Mouse (Mus musculus) retina, postnatal 7 days (tissue): ENCODE measurements around the gene Apoc2.

Experiments
- DNase-seq: peaks from one replicate; pipeline ENCODE4 v3.0.0-alpha.2; 2012; ENCODE audit warnings: low read depth, low spot score

The Apoc2 gene

DNA sequence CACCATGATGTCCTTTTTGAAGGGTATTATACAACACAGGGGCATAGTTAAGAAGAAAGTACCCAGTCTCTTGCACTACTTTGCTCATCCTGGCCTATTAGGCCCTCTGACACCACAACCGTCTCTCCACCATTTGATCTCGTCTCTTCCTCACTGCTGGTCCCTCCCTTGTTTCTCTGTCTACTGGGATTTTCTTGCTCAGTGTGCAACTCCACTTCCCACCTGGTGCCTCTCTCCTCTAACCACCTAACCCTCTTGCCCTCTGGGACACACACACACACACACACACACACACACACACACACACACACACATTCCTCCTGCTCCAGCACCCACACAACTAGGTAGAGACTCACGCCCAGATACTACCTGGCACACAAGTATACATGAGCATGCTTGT lies 1.2 kb upstream of the Apoc2 start:
- no peak for DNase-seq

DNA sequence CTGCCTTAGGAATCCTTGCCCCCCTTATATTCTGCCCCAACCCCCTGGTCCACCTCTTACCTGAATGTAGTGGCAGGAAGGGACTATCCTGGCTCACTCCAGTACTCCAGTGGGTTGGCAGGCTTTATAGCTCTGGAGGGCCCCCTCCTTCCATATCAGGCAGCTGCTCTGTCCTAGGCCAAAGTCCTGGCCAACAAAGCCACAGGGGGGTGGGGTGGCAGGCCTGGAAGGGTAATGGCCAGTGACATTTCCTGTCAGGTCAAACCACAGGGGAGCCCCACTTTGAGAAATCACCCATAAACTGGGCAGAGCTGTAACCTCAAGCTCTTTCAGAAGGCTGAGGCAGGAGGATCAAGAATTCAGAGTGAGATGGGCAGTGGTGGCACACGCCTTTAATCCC lies 1.1 kb downstream of the Apoc2 start:
- DNase-seq, result no peak

DNA sequence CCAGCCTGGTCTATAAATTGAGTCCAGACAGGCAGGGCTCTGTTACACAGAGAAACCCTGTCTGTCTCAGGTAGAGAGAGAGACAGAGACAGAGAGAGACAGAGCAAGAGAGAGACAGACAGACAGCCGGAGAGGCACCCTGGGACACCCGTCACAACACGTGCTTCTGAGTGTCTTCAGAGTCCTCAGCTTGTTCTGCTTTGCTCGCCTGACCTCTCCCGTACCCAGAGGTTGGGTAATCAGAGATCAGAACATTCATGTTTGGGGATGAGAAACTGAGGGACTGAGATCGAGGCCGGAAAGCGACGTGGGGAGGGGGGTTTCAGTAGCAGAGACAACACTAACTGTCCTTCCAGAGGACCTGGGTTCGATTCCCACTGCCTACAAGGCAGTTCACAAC lies 1.9 kb downstream of the Apoc2 start:
- DNase-seq, result no peak

DNA sequence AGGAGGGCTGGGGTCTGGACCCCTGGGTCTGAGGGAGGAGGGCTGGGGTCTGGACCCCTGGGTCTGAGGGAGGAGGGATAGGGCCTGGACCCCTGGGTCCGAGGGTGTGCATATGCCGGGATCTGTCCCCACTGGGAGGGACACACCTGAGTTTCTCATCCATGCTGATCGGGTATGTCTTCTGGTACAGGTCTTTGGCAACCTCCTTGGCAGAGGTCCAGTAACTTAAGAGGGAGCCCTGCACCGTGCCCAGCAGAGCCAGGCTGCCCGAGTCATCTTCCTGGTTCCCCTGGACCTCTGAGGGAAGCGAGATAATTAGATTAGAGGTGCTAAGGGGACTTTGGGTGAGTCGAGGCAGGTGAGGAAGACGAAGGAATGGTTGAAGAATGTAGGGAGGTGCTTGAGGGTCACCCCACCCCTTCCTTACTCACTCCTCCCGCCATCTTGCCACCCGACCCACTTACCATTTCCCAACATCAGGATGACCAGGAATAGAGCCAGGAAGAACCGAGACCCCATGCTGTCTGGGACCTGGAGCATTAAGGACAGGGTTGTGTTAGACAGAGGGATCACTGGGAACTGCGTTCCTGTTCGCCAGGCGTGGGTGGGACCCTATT lies 4.5 kb downstream of the Apoc2 start:
- DNase-seq, result no peak

DNA sequence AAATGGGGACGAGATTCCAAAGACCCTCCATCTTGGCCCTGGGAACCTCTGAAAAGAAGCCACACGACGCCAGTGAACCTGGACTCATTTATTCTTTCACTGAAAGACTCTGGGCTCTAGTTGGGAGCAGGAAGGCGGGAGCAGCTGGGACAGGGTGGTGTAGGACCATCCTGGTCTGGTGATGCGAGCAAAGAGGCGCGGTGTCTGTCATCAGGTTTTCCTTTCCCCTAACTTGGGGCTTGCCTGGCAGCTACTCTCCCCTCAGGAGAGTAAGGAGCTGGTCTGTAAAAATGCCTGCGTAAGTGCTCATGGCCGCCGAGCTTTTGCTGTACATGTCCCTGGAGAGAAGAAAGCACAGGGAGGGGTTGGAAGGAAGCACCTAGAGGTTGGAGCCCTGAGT lies 6.2 kb downstream of the Apoc2 start:
- no peak for DNase-seq

DNA sequence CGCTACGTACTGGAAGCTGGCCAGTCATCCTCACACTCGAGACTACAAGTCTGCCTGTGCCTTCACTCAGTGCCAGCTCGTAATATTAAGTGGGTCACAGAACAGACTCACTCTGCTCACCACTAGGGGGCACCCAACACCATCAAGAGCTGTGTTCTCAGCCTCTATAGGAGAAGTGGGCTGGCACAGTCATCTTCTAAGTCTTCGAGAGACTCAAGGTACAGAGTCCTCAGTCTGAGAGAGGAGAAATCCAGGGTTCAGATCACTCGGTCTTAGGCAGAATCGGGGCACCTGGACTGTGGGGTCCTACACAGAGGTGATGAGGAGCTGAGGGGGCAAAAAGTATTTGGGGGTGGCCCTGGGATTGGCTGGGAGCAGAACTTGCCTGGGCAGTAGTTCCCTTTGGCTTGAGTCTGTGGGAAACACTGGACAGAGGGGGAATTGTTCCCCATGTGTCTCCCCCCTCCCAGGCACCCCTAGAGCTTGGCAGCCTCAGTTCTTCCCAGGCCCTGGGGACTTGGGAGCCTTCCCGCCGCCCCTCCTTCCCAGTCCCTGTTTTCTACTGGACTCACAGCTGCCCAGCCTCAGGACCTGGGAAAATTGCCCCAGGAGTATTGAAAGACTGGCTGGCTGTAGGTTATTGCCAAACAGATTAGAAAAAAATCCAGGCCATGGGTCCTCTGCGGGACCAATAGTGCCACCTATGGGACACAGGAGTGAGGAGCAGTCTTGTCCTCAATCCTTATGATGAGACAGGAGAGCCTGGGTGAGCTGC lies 8.6 kb downstream of the Apoc2 start:
- DNase-seq, result peak; percentile 91

DNA sequence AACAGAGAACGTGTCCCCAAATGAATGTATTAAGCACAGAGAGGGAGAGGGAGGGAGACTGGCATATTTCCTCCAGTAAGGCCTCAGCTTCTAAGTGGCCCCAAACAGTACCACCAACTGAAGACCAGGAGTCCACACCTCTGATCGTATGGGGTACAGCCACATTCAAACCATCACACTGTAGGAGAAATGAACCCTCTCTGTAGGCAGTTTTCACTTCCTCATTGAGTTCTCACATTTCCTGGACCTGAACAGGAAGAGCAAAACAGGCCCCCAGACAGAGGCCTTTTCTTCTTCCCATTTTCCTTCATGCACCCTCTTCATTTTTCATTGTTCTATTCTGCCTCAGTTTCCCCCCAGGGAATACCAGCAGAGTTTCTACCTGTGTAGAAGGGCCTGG lies 10.3 kb downstream of the Apoc2 start:
- DNase-seq, result no peak

DNA sequence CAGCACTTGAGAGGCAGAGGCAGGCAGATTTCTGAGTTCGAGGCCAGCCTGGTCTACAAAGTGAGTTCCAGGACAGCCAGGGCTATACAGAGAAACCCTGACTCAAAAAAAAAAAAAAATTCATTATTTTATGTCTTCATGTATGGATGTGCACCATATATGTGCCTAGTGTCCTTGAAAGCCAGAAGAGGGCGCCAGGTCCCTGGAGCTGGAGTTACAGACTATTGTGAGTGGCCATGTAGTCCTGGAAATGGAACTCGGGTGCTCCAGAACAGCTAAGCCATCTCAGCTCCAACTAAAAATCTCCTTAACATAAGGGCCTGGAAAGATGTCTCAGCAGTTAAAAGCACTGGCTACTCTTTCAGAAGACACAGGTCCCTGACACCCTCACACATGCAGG lies 11.0 kb downstream of the Apoc2 start:
- DNase-seq, result peak; percentile 16

DNA sequence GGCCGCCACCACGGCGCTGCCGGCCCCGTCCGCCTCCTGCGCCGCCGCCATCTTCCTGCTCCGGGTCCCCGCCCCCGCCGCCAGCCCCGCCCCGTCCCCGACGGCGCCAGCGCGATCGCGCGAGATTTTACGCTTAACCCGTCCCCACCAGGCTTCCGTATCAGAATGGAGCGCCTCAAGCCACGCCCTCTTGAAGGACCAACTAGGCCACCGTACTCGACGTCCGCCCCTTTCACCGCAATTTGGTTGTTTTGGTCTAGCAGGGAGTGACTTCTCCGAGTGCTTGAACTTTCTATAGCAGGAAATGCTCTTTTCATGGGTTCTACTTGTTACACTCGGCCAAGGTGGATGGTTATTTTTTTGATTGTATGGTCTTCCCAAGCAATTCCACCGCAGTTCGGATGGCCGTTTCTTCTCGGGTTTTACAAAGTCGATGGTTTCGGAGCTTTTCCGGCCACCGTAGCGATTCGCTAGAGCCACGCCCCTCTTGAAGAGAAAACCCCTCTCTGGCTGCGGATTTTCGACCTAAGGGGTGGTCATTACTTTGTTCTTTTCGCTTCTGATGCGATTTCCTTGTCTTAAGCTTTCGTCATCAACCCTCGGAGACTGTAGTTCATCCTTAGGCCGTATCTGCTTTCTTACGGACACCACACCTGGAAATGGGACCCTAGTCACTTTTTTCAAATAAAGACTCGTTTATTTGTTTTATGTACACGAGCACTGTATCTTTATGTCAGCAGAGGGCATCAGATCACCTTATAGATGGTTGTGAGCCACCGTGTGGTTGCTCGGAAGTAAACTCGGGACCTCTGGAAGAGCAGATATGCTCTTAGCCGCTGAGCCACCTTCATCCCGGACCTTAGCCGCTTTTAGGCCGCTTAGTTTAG lies 12.5 kb downstream of the Apoc2 start, which contains the start of gene Clptm1:
Gene Clptm1, minus strand, starts transcription at position 79 of the 887 bp plus-strand sequence.
- DNase-seq, result peak; percentile 97

DNA sequence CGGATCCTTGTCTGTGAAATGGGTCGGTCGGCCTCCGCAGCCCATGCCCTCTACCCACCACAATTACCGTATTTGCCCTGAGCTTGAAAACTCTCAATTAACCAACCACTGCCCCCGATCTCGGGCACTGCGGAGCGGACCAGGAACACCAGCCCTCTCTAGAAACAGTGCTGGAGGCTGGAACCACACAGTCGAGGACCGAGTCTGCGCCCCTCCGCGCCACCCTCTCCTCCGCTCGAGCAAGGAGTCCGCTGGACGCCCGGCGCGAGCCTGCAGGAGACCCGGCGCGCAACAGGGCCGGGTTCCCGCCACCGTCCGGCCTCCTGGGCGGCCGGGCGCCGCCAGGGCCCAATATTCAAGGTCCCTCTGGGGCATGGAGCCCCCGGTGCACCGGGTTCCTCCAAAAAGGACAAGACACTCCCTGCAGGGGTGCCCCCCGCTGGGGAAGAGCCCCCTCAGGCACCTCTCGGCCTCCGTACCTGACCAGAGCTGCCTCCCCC lies 13.2 kb downstream of the Apoc2 start:
- no peak for DNase-seq

DNA sequence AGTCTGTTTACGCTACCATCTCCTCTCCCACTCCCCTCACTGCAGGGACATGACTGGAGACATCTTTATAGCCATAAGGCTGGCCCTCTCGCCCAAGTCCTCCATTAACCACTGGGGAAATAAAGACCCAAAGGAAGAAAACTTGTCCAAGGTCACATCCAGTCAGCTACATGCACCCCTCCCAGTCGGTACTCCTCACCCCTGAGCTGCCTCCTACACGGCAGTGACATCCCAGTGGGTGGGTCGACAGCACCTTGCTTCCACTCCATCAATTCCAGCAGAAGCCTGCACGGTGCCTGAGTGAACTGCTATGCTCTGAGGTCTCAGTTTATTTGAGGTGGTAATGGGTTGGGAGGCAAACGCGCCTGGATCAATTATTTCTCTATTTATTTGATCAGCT lies 13.8 kb downstream of the Apoc2 start:
- DNase-seq, result no peak

DNA sequence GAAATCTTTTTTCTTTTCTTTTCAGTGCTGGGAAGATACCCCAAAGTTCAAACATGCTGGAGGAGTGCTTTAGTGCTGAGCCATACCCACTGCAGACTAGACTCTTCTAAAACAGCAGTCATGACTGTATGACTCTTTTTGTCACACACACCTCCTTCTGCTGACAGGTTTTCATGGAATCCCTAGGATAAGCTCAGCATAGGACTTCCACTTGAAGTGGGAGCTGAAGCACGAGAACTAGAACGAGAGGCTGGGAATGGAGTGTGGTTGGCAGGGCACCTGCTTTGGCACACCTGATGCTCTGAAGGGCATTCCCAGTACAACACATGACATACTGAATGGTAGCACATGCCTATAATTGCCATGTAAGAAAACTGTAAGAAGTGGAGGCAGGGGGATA lies 25.1 kb downstream of the Apoc2 start:
- no peak for DNase-seq

DNA sequence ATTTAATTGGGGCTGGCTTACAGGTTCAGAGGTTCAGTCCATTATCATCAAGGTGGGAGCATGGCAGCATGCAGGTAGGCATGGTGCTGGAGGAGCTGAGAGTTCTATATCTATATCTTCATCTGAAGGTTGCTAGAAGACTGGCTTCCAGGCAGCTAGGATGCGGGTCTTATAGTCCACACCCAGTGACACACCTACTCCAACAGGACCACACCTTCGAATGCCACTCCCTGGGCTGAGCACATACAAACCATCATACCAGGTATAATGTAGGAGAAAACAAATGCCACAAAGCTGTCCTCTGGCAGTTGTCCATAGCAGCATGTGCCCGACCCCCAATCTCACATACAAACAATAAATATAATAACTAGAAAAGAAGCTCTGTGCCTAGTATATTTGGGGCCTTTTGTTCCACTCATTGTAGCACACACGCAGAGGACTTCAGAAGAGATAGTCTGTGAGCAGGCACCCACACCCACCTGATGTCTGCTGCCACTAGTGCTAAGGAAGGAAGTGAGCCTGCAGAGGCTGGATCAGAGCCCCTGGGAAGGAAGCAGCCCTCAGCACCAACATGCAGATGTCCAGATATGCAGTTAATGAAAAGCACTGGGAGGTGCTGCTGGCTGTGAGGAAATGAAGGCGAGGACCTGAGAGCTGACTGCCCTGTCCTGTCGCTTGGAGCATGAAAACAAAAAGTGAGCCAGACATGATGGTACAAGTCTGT lies 26.5 kb downstream of the Apoc2 start:
- DNase-seq, result no peak

DNA sequence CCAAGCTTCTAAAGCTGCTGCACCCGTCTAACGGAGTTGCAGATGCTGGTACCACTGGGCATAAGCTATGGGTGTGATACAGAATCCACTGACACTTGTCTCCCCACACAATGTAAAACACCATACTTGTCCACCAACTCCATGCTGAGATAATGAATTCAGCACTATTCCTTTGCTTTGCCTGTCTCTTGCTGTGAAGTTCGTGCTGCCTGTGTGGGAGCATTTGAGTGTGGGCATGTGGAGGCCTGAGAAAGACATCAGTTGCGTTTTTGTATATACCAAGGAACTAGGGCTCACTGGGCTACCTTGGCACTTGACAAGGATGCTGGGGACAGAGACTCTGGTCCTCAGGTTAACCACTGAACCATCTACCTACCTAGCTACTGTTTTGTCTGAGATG lies 36.5 kb downstream of the Apoc2 start:
- DNase-seq, result no peak

DNA sequence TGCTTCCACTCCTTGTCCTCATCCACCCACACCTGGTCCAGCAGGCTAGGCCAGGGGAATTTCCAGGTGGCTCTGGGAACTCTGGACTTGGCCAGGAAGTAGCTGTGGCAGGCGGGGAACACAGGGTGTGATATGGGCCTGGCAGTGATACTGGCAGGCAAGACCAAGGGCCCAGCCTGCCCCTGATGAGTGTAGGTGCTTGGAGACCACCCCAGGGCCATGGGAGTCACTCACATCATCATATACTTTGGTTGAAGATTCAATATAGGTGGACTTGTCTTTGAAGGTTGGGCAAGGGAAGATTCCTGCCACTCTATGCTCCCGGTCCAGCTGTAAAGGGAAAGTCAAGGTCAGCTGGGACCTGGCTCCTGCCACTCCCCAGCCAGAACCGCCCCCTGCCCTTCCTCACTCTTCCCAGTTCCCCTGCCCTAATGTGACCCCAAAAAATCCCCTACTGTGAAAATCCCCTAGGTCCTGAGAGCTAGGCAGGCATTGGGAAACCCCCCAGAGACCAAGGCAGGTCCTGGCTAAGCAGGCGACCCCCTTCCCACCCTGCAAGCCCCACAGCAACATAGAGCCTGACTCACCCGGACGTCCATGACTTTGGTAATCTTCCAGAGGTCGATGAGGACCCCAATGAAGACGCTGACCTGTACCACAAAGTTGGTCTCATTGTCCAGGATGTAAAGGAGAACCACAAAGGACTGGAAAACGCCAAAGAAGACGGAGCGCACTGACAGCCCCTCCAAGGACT lies 42.5 kb downstream of the Apoc2 start:
- DNase-seq, result no peak

DNA sequence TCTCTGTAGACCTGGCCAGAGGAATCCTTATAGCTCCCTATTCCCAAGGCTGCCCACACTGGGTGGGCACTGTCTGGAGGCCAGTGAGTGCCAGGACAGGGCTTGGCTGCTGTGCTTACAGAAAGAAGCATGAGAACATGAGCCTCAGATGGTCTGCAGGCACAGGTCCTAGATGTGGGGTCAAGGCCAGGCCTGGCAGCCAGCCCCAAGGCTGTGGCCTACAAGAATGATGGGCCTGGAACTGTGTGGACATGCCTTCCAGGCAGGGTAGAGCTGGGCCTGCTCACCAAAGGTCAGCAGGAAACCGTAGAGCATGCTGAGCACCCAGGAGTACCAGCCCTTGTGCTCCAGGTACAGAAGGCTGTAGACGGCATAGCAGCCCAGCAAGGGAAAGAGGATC lies 43.1 kb downstream of the Apoc2 start:
- DNase-seq, result no peak

DNA sequence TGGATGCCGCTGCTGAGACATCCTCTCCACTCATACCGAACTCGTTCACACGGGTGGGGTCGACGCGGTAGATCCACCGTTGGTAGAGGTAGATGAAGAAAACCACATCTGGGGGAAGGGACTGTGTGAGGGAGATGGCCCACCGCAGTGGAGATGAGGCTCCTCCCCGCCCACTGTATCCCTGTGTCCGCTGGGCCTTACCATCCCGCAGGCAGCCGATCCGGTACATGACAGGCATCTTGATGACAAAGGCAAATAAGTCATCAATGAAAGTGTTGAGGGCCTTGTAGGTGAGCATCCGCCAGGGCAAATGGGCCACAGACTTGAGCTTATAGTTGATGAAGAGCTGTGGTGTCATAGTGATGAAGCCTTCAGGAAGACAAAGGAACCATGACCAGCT lies 43.9 kb downstream of the Apoc2 start:
- DNase-seq, result no peak

DNA sequence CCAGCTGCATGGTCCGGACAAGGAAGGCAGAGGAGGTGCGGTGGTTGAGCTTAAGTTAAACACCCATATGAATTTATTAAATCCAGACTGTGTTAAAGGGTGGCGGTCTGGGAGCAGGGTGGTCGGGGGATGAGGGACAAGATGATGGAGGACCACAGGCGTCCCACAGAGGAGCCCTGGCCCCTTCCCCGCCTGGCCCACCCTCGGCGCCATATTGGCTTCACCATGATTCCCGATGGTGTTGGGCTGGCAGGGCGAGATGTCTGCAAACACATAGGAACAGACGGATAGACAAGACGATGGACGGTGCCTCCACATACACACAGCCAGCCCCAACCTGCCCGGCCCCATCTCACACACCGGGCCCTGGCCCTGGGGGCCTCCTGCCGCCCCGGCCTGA lies 44.5 kb downstream of the Apoc2 start:
- DNase-seq, result no peak

DNA sequence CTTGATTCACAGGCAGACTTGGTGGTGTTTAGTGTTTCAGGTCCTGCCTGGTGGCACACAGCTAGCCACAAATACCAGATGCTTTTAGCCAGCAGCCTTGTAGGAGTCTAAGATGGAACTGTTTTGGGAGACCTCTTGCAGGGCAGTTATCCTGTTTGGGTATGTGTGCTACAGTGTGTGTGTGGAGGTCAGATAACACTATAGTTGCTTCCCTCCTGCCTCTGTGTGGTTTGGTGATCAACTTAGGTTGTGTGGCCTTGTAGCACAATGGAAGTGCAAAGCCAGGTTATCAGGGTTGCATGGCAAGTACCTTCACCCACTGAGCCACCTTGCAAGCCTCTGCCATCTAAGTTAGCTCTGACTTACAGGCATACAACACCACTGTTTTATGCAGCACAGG lies 45.0 kb downstream of the Apoc2 start:
- DNase-seq, result no peak

DNA sequence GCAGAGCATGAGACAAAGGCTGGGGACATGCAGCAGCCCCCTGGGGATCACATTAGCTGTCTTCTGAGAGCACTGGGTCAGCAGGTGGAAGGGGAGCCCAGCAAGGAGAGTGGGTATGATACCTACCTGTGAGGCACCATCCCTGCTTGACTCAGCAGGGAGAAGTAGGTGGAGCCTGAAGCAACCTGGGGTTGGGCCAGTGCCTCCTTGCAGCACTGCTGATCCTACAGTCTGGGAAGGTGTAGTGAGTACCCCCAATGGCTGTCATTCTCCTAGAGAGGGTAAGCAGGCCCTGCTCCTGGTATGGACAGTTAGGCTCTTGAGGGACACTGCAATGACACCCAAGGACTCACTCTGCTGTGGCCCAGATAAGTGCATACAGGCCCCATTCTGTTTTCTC lies 45.5 kb downstream of the Apoc2 start:
- no peak for DNase-seq

DNA sequence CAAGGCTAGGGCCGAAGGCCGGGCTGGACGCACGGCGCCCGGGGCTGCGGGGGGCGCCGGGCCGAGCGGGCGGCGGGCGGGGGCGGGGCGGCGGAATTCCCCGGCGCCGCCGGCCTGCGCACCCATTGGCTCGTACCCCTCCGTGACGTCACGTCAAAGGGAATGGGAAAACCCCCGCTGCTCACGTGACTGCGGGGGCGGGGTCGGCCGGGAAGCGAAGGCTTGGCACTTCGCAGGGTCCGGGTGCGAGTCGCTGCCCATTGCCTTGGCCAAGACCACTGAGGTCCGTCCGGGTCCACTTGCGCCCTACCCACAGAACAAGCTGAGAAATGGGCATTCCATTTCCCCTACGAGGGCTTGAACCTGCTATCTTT lies 48.4 kb downstream of the Apoc2 start, which contains the start of gene Relb:
Gene Relb, minus strand, starts transcription at position 78 of the 374 bp plus-strand sequence.
- peak; percentile 80 for DNase-seq
